Mouse (Mus musculus): ENCODE data around the gene Cdca4. TPM values are rescaled to one million over a fixed set of nuclear protein-coding genes. Genes with fewer than 3 reads are reported as not detected.

The Cdca4 gene
- polyA plus RNA-seq, 1 experiment from 2014 or later = 132 TPM

DNA sequence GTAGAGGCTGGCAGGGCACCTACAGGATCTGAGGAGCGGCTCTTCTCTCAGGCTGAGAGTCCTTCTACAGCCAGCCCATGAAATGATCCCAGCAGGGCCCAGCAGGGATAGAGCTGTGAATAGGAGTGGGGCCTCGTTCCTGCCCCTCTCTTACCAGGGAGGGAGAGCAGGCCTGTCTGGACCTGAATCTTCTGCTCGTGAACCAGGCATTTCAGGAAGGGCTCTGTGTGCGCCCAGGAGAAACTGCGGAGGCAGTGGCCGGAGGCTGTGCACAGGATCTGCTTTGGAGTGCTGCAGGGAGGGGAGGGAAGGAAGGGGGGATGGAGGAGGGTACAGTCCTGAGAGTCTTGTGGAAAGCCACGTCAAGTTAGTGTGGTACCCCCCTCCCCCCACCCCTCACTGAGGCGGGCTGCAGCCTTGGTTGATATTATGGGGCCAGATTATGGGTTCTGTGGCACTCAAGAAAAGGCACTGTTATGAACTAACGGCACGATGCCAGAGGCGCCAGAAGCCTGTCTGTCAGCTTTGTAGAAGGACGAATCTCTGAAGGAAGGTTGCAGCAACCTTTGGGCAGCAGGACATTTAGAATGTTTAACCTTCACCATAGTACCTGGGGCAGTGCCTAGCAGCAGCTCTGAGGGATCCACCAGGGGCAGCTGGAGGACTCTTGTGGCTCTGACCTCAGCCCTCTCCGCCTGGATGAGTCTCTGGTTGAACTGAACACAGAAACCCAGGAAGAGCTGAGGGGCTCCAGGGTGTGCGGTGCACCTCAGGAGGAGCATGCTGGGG lies 14.3 kb downstream of the Cdca4 start:
- H3K27ac ChIP-seq = no peak overlapping the region
- WGBS = 76% methylated on average over 14 of the region's 14 CpGs

DNA sequence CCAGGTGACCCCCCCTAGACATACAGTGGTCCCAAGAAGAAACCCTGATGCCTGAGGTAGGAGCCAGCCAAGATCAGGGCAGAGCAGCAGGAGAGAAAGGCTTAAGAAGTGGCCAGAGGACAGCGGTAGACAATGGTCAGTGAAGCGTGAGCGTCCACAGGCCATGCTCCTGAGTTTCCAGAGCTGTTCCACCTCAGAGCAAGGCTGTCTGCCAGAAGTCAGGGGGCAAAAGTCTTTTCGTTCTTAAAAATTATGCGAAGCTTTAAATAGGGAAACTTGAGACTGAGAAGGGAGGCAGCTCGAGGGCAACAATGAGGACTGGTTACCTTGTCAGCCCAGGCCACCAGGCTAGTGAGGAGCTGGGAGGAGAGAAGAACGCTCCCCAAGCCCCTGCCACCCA lies 15.9 kb downstream of the Cdca4 start:
- no peak for ATAC-seq (ENCODE audit: low FRiP score, low read depth)
- H3K4me3 ChIP-seq = no peak overlapping the region
- peaks cover 15% of the 10 kb centered on the region for H3K4me1 ChIP-seq
- H3K9ac ChIP-seq = no peak overlapping the region
- no peak overlapping the region for H3K4me2 ChIP-seq (replicated peaks)
- H3K27ac ChIP-seq = no peak overlapping the region
- H3K9me3 ChIP-seq = no peaks in the 10 kb centered on the region
- H3K27me3 ChIP-seq = peaks cover 19% of the 10 kb centered on the region
- 88% methylated on average over 7 of the region's 7 CpGs for WGBS
- H3K36me3 ChIP-seq = peaks cover 47% of the 10 kb centered on the region

More for the DNA sequence above, 14.3 kb downstream of the Cdca4 start:
- peaks cover 12% of the 10 kb centered on the region for H3K27me3 ChIP-seq
- no peaks in the 10 kb centered on the region for H3K9me3 ChIP-seq
- no peak overlapping the region for H3K4me3 ChIP-seq
- ATAC-seq (ENCODE audit: low FRiP score, low read depth) = no peak
- peaks cover 4% of the 10 kb centered on the region; the same call in 1 of the 2 replicates for H3K4me1 ChIP-seq
- H3K9ac ChIP-seq = no peak overlapping the region
- peaks cover 62% of the 10 kb centered on the region for H3K36me3 ChIP-seq
- H3K4me2 ChIP-seq (replicated peaks) = no peak overlapping the region

DNA sequence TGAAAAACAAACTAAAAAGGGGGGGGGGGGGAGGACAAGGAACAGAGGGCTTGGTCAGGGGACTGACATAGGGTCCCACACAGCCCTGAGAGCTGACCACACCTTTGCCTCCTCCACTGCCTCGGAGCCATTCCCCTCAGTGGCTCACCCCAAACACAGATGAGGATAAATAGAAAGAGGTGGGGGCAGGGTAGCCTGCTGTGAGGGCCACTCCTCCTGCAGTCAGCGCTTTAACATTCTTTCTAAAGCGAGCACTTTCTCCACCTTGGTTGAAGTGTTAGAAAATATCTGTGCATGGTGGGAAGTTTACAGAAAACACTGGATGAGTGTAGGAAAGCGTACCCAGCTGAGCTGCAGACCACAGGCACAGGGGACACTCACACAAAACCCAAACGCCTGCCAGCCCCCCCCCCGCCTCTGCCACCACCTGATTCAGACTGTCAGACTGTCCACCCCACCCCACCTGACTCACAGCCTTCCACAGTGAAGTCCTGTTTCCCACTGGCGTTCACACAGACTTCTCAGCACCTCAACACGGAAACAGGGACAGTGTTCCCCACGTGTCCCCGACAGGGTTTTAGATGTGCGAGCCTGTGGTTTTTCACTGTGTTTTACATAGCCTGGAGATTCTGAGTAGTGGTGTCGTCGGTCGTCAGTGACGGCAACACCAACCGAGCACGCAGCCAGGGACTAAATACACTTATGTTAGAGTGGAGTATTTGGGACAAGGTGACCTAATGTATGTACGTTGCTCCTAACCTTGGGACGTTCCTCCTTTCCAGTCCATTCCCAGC lies 18.9 kb downstream of the Cdca4 start:
- WGBS = 62% methylated on average over 19 of the region's 19 CpGs
- Histone ChIP-seq H3K27me3 (peaks cover 19% of the 10 kb centered on the region), H3K9me3 (no peaks in the 10 kb centered on the region), H3K4me1 (peaks cover 20% of the 10 kb centered on the region), H3K9ac (peak overlapping the region; percentile 68; the same call in 1 of the 2 replicates), H3K36me3 (peaks cover 31% of the 10 kb centered on the region), H3K4me2 (replicated peaks) (peak overlapping the region; percentile 99), H3K27ac (no peak overlapping the region), H3K4me3 (peak overlapping the region; percentile 71; the same call in 1 of the 2 replicates)
- no peak for ATAC-seq (ENCODE audit: low FRiP score, low read depth)

DNA sequence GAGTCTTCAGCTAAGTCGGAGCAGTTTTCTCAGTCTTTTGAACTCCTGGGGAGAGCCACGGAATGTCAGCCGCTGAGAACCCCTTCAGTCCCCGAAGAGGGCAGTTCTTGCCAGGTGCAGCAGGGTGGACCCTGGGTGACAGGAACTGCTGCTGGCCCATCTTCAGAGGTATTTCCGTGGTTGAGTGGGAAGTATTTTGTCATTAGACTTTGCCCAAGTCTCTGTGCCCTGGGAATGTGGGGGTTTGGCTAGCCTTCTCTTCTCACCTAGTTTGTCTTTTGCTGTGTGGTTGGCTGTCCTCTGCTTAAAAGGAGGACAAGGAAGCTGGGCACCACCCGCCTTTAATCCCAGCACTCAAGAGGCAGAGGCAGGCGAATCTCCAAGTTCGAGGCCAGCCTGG lies 19.6 kb downstream of the Cdca4 start:
- H3K27me3 ChIP-seq = peaks cover 19% of the 10 kb centered on the region
- H3K27ac ChIP-seq = no peak overlapping the region
- H3K4me1 ChIP-seq = peaks cover 20% of the 10 kb centered on the region
- peaks cover 25% of the 10 kb centered on the region for H3K36me3 ChIP-seq
- no peak for ATAC-seq (ENCODE audit: low FRiP score, low read depth)
- H3K4me2 ChIP-seq (replicated peaks) = peak overlapping the region; percentile 99
- H3K9me3 ChIP-seq = no peaks in the 10 kb centered on the region
- peak overlapping the region; percentile 71 for H3K4me3 ChIP-seq
- H3K9ac ChIP-seq = peak overlapping the region; percentile 68
- WGBS = 19% methylated on average over 8 of the region's 8 CpGs

DNA sequence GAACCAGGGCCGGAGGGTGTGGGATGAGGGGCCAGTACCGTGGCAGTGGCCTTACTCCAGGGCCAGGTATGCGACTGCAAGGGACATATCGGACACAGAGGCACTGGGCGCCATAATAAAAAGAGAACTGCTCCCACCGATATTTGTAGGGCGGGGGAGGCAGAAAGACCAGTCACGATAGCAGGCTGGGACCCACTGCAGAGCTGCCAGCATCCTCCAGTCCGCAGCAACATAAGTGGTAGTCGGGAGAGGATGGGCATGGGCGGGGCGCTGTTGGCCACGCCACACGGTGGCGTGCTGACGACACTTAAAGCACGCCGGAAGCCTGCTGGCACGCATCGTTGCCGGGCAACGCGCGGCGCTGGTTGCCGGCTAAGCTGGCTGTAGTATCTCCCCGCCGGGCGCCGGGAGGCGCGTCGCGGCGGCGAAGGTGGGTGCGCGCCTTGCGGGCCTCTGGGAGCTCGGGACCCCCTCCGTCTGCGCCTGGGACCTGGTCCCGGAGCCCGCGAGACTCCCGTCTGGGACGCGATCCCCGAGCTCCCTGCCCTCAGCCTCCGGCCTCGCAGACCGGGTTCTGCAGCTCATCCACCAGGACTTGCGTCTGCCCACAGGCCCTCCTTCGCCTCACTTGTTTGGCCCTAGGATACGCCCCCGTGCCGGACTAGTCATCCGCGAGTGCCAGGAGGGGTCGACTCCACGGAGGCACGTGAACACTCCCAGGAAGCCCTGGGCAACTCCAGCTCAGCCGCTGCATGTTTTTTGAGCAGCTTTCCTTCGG lies 20.4 kb downstream of the Cdca4 start, which contains the start of gene Clba1:
Gene Clba1 (plus strand): TSS at position 351 of the 778 bp plus-strand sequence.
- H3K27me3 ChIP-seq = peaks cover 19% of the 10 kb centered on the region
- ATAC-seq (ENCODE audit: low FRiP score, low read depth) = peak; percentile 92
- peak within 1 kb of the TSS; percentile 71 for H3K4me3 ChIP-seq
- peak within 1 kb of the TSS; percentile 99 for H3K4me2 ChIP-seq (replicated peaks)
- peak within 1 kb of the TSS; percentile 68 for H3K9ac ChIP-seq
- H3K9me3 ChIP-seq = no peaks in the 10 kb centered on the region
- 1% methylated on average over 63 of the region's 64 CpGs for WGBS
- peak within 1 kb of the TSS; percentile 28; the same call in 1 of the 2 replicates for H3K27ac ChIP-seq
- peaks cover 16% of the 10 kb centered on the region for H3K36me3 ChIP-seq
- H3K4me1 ChIP-seq = peaks cover 24% of the 10 kb centered on the region

DNA sequence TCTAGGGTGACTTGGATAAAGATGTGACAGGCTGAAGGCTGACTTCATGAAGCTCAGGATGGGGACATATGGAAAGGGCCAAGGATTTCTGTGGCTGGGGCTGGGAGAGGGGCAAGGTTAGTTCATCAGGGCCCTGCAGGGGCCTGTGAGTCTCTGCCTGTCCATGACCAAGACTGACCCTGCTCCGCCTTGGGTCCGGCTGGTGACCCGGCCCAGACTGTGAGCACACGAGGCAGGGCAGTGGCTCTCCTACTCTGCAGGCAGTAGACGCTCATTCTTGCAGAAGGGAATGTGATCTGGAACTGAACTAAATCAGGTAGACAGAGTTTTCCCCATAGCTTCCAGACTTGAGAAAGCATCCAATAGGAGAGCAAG lies 21.0 kb downstream of the Cdca4 start:
- Histone ChIP-seq H3K27ac (peak overlapping the region; percentile 28; the same call in 1 of the 2 replicates), H3K4me2 (replicated peaks) (peak overlapping the region; percentile 99), H3K9ac (peak overlapping the region; percentile 68), H3K36me3 (peaks cover 10% of the 10 kb centered on the region), H3K4me3 (peak overlapping the region; percentile 71), H3K9me3 (no peaks in the 10 kb centered on the region), H3K4me1 (peaks cover 25% of the 10 kb centered on the region), H3K27me3 (peaks cover 21% of the 10 kb centered on the region)
- 72% methylated on average over 5 of the region's 5 CpGs for WGBS
- ATAC-seq (ENCODE audit: low FRiP score, low read depth) = peak; percentile 14; the same call in 1 of the 2 replicates

DNA sequence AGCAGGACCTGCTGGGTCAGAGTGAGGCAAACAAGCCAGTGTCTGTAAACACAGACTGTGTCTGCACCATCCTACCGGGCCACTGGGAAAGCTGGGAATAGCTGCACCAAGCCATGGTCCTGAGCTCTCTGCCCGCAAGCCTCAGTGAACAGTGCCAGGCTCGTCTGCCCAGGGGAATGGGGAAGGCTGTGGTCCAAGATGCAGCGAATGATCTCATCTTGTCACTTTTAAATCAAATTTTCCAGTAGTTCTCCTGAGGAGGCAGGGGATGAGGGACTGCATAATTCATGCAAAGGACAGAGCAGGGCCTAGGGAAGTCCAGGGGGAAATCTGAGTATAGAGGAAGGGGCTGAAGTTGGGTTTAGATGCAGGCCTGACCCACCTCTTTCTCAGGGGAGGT lies 21.4 kb downstream of the Cdca4 start:
- Histone ChIP-seq H3K4me1 (peaks cover 25% of the 10 kb centered on the region), H3K36me3 (peaks cover 8% of the 10 kb centered on the region), H3K4me2 (replicated peaks) (peak overlapping the region; percentile 99; the same call in 1 of the 2 replicates), H3K27ac (no peak overlapping the region), H3K4me3 (no peak overlapping the region; the same call in 1 of the 2 replicates), H3K9ac (peak overlapping the region; percentile 68; the same call in 1 of the 2 replicates), H3K27me3 (peaks cover 23% of the 10 kb centered on the region), H3K9me3 (no peaks in the 10 kb centered on the region)
- 82% methylated on average over 4 of the region's 4 CpGs for WGBS
- ATAC-seq (ENCODE audit: low FRiP score, low read depth) = no peak

DNA sequence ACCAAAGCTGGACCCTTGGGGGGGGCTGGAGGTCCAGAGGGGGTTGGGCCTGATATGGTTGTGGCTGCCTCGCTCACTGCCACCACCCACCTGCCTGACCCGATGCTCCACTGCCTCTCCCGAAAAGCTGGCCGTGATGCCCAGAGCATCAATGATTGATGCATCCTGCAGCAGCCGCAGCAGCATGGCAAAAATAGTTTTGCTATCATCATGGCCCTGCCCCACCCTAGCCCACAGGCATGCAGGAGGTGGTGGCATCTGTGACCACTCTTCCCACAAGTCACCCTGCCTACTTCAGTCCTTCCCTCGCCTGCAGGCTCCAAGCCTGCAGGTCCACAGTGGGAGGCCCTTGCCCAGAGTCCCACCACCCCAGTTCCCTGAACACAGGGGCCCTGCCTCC lies 23.2 kb downstream of the Cdca4 start:
- no peak overlapping the region for H3K4me2 ChIP-seq (replicated peaks)
- ATAC-seq (ENCODE audit: low FRiP score, low read depth) = no peak
- peaks cover 37% of the 10 kb centered on the region for H3K4me1 ChIP-seq
- no peak overlapping the region for H3K27ac ChIP-seq
- no peak overlapping the region for H3K4me3 ChIP-seq
- H3K27me3 ChIP-seq = peaks cover 37% of the 10 kb centered on the region
- no peaks in the 10 kb centered on the region for H3K36me3 ChIP-seq
- H3K9me3 ChIP-seq = no peaks in the 10 kb centered on the region
- no peak overlapping the region for H3K9ac ChIP-seq
- 79% methylated on average over 6 of the region's 6 CpGs for WGBS

DNA sequence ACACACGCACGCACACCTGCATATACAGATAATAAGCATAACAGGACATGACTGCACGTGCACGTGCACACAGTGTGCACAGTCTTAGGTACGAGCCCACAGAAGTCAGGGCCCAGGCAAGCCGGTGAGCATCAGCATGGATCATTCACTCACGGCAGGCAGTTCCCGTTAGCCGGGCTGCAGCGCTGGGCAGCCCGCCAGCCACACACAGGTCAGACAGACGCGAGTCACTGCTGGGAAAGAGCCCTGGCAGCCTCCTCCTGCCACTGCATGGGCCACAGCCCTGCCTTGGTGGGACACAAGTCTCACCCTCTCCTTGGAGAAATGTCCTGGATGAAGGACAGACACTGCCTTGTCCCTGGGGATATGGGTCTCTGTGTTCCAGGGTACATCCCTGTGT lies 25.2 kb downstream of the Cdca4 start:
- H3K9ac ChIP-seq = no peak overlapping the region; the same call in 1 of the 2 replicates
- H3K27ac ChIP-seq = no peak overlapping the region
- no peak for ATAC-seq (ENCODE audit: low FRiP score, low read depth)
- 48% methylated on average over 13 of the region's 13 CpGs for WGBS
- H3K4me3 ChIP-seq = no peak overlapping the region
- peaks cover 34% of the 10 kb centered on the region for H3K27me3 ChIP-seq
- peaks cover 32% of the 10 kb centered on the region for H3K4me1 ChIP-seq
- H3K36me3 ChIP-seq = no peaks in the 10 kb centered on the region
- no peak overlapping the region for H3K4me2 ChIP-seq (replicated peaks)
- no peaks in the 10 kb centered on the region for H3K9me3 ChIP-seq

DNA sequence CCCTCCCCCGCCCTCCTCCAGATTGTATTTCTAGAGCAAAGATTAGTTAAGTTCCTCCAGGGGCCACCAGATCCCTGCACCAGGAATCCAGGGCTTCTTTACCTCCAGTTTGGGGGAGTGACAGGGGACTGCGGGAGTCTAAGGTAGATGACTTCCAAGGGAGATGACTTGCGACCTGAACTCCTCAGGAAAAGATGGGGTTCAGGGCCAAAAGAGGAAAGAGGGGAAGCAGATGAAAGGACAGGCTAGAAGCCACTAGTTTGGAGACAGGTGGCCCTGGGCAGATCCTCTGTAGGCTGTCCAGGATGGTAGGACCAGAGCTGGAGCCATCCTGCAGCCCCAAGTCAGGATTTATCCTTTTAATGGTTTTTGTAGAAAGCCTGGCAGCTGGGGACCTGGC lies 26.3 kb downstream of the Cdca4 start:
- H3K27ac ChIP-seq = no peak overlapping the region
- H3K9me3 ChIP-seq = no peaks in the 10 kb centered on the region
- WGBS = 15% methylated on average over 3 of the region's 3 CpGs
- peaks cover 37% of the 10 kb centered on the region for H3K27me3 ChIP-seq
- no peak overlapping the region for H3K4me3 ChIP-seq
- ATAC-seq (ENCODE audit: low FRiP score, low read depth) = no peak
- H3K36me3 ChIP-seq = no peaks in the 10 kb centered on the region
- H3K4me1 ChIP-seq = peaks cover 36% of the 10 kb centered on the region
- no peak overlapping the region for H3K9ac ChIP-seq
- peak overlapping the region; percentile 100; the same call in 1 of the 2 replicates for H3K4me2 ChIP-seq (replicated peaks)

Data from limb, embryonic 13.5 days (tissue).